Mouse (Mus musculus): Measurements from ENCODE around the gene Tbc1d14. TPM values are rescaled to one million over a fixed set of nuclear protein-coding genes. Genes with fewer than 3 reads are reported as not detected.

Tbc1d14 gene
- total RNA-seq, 2 experiments from 2014 or later = 133 to 136 TPM

GRCm38 (mm10) chr5:36471206-36471605 is 121.9 kb downstream of the Tbc1d14 start:
- no peak for DNase-seq
- intact Hi-C loops (cut with DNase I) = loop anchor here (10.0 kb wide), 1 partner anchor 274 kb away; the partner anchor contains the start of gene Bloc1s4

- no peak for DNase-seq
- intact Hi-C loops (cut with DNase I) = no loop called here
Observed at GRCm38 (mm10) chr5:36465889-36466288, 127.2 kb downstream of the Tbc1d14 start.

- peak; percentile 98 for DNase-seq
- intact Hi-C loops (cut with DNase I) = no loop called here
Observed at GRCm38 (mm10) chr5:36464709-36465661, 128.1 kb downstream of the Tbc1d14 start, which contains the start of gene Grpel1. Grpel1 (plus strand) TSS chr5:36464998.

- intact Hi-C loops (cut with DNase I) = no loop called here
- no peak for DNase-seq
Observed at GRCm38 (mm10) chr5:36463391-36463790, 129.7 kb downstream of the Tbc1d14 start.

GRCm38 (mm10) chr5:36462810-36463209 is 130.3 kb downstream of the Tbc1d14 start:
- DNase-seq = peak; percentile 74
- intact Hi-C loops (cut with DNase I) = no loop called here

GRCm38 (mm10) chr5:36461231-36461630 is 131.8 kb downstream of the Tbc1d14 start:
- DNase-seq = no peak
- intact Hi-C loops (cut with DNase I) = no loop called here

GRCm38 (mm10) chr5:36460712-36461111 is 132.4 kb downstream of the Tbc1d14 start:
- intact Hi-C loops (cut with DNase I) = no loop called here

GRCm38 (mm10) chr5:36458926-36459325 is 134.2 kb downstream of the Tbc1d14 start:
- intact Hi-C loops (cut with DNase I) = no loop called here
- no peak for DNase-seq

More at GRCm38 (mm10) chr5:36460712-36461111, 132.4 kb downstream of the Tbc1d14 start:
- no peak for DNase-seq

GRCm38 (mm10) chr5:36457706-36458105 is 135.4 kb downstream of the Tbc1d14 start:
- intact Hi-C loops (cut with DNase I) = no loop called here
- DNase-seq = no peak

- intact Hi-C loops (cut with DNase I) = no loop called here
- DNase-seq = no peak
Observed at GRCm38 (mm10) chr5:36452821-36453220, 140.3 kb downstream of the Tbc1d14 start.

GRCm38 (mm10) chr5:36451872-36452389 is 141.1 kb downstream of the Tbc1d14 start:
- intact Hi-C loops (cut with DNase I) = no loop called here
- DNase-seq = peak; percentile 25

GRCm38 (mm10) chr5:36451119-36451518 is 142.0 kb downstream of the Tbc1d14 start:
- no peak for DNase-seq
- intact Hi-C loops (cut with DNase I) = no loop called here

GRCm38 (mm10) chr5:36449710-36450358 is 143.2 kb downstream of the Tbc1d14 start:
- intact Hi-C loops (cut with DNase I) = no loop called here
- no peak for DNase-seq

GRCm38 (mm10) chr5:36447872-36448271 is 145.2 kb downstream of the Tbc1d14 start:
- DNase-seq = no peak
- intact Hi-C loops (cut with DNase I) = no loop called here

- intact Hi-C loops (cut with DNase I) = no loop called here
- DNase-seq = no peak
Observed at GRCm38 (mm10) chr5:36446166-36446890, 146.7 kb downstream of the Tbc1d14 start.

GRCm38 (mm10) chr5:36445028-36445427 is 148.0 kb downstream of the Tbc1d14 start:
- DNase-seq = peak; percentile 69
- intact Hi-C loops (cut with DNase I) = no loop called here

GRCm38 (mm10) chr5:36444611-36445010 is 148.5 kb downstream of the Tbc1d14 start:
- DNase-seq = peak; percentile 17
- intact Hi-C loops (cut with DNase I) = no loop called here

- intact Hi-C loops (cut with DNase I) = no loop called here
- no peak for DNase-seq
Observed at GRCm38 (mm10) chr5:36440741-36441140, 152.3 kb downstream of the Tbc1d14 start.

Measured in left cerebral cortex, postnatal 4 days (tissue).